Mouse (Mus musculus): ENCODE measurements around the gene Zfp275. TPM values are rescaled to one million over a fixed set of nuclear protein-coding genes. Genes with fewer than 3 reads are reported as not detected.
"Not testable (repeated sequence)": the region's sequence is repeated elsewhere in the genome, so short reads cannot be mapped to it uniquely, and the experiment has no call there.

Gene Zfp275
- total RNA-seq (2021) = 10 to 100 TPM; 24.3 to 26.3 TPM
- long read RNA-seq, experiment 1, partial matches to known transcripts = 0 of 12 reads
- long read RNA-seq, experiment 1, other reads (novel, unspliced or antisense) = 12 of 12 reads
- long read RNA-seq, experiment 2, partial matches to known transcripts = 0 of 6 reads
- long read RNA-seq, experiment 2, other reads (novel, unspliced or antisense) = 6 of 6 reads

- peak; percentile 63 to 77 for DNase-seq (ENCODE audit: low spot score in 2 of 2)
Observed at GRCm38 (mm10) chrX:73342483-73342895, at the start of gene Zfp275. TSS of gene Zfp275 (plus strand) at chrX:73342621.

DNA sequence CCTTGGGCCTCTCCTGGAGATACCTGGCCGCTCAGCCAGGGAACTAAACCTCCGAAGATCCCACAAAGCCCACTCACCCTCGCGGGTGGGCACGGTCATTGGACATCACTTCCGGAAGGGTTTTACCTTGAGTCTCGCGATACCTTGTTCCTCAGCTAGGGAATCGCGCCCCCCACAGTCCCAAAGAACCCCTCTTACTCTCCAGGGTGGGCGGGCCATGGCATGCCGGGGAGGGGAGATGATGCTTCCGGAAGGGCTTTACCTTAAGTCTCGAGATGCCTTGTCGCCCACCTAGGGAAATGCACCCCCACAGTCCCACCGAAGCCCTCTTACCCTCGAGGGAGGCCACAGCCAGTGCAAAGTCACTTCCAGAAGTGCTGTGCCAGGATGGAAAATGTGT is 49.5 kb upstream of the Zfp275 start, which contains the start of the genes Xlr5a and Xlr5c:
TSS of gene Xlr5a (minus strand) at position 101 of the 400 bp plus-strand sequence.
TSS of gene Xlr5c (minus strand) at position 101 of the 400 bp plus-strand sequence.
- DNase-seq (ENCODE audit: low spot score in 2 of 2) = not testable (repeated sequence)

- not testable (repeated sequence) for DNase-seq (ENCODE audit: low spot score in 2 of 2)
Observed at GRCm38 (mm10) chrX:73295745-73296144, 46.7 kb upstream of the Zfp275 start.

- DNase-seq (ENCODE audit: low spot score in 2 of 2) = peak in 1 of 2 experiments; percentile 10
Observed at GRCm38 (mm10) chrX:73312522-73312921, 29.9 kb upstream of the Zfp275 start.

DNA sequence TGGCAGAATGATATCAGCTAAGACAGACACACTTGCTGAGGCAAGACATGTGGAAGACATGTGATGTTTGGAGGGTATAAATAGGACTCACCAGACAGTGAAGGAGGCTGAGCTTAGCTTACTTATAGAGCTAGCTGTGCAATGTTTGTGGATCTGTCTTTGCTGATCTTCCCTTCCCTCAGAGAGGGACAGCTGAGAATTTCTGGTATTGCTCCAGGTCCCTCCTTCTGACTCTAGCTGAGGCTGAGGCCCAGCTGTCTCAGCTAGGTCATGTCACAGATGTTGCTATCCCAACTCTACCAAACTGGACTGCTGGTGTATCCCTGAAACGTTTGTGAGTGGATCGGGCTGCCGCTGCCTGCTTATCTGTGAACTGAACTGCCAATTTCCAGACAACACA is 21.4 kb upstream of the Zfp275 start:
- peak in 1 of 2 experiments; percentile 7 for DNase-seq (ENCODE audit: low spot score in 2 of 2)

GRCm38 (mm10) chrX:73327215-73327614 is 15.2 kb upstream of the Zfp275 start:
- no peak for DNase-seq (ENCODE audit: low spot score in 2 of 2)

- no peak for DNase-seq (ENCODE audit: low spot score in 2 of 2)
Observed at GRCm38 (mm10) chrX:73333548-73333947, 8.9 kb upstream of the Zfp275 start.

- DNase-seq (ENCODE audit: low spot score in 2 of 2) = no peak
Observed at GRCm38 (mm10) chrX:73336740-73337139, 5.7 kb upstream of the Zfp275 start, which contains the start of gene Gm45015. TSS of gene Gm45015 (minus strand) at chrX:73336840.

- DNase-seq (ENCODE audit: low spot score in 2 of 2) = no peak
Observed at GRCm38 (mm10) chrX:73341473-73341872, 948 bp upstream of the Zfp275 start.

GRCm38 (mm10) chrX:73342068-73342467 is 353 bp upstream of the Zfp275 start:
- DNase-seq (ENCODE audit: low spot score in 2 of 2) = no peak

DNA sequence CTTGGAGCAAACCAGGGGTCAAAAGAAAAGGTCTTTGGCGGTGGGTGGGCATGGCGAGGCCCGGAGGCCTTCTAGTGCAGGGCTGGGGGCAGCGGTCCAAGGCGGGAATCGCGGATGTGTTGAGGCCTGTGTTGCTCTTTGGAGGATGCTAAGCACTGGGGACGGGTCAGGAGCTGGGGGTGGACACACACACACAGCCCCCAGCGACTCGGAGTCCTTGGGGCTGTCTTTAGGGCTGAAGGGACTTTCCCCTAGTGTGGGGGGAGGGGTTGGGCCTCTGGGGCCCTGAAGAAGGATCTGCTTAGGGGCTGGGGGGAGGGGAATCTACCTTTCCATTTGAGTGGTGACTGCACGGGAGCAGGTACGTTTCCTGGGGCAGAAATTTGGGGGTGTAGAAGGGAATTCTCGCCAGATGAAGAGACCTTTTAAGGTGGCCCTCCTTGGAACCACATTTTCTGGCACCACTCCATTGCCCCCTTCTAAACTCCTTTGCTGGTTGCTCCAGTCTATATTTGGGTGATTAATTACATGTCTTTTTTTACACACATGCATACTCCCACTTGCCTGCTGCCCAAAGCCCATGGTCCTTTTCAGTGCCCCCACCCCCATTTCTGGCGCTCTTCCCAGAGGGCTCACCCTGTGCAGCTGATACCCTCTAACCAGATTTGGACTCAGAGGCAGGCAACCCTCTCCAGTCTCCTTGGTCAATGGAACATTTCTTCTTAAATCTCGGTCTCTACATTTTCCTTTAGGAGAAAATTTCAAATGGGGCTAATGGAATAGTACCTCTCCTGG is 717 bp downstream of the Zfp275 start:
- peak in 1 of 2 experiments; percentile 33 for DNase-seq (ENCODE audit: low spot score in 2 of 2)

DNA sequence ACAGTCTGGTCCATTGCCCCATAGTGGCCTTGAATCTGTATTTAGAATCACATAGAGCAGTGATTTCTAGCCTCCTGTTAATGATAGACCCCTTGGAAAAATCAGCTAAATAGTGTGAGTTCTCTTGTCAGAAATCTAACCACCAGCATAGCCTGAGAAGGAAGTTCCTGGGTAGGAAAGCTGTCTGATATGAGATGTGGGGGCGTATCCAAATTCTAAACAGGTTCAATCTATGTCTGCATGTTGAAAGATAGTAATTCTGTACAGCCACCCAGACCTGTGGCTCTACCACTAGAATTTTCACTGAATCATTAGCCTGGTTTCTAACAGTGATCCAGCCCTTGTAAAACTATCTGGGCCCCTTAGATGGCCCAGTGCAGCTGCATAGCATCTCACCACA is 1.4 kb downstream of the Zfp275 start:
- DNase-seq (ENCODE audit: low spot score in 2 of 2) = no peak

DNA sequence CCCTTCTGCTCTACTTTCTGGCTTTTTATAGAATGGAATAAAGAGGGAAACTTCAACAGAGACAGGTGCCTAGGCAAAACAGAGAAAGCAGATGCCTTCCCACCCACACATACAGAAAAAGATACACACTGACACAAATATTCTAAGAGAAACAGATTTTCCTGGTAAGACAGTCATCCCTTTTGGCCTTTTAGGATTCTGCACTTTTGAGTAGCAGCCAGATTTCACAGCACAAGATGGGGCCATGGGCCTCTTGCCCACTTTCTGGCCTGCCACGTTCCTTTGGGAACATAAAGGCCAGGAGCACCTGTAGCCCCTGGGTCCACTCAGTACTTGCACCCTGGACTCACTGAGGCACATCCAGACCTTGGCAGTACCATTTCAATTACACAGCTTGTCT is 1.9 kb downstream of the Zfp275 start:
- no peak for DNase-seq (ENCODE audit: low spot score in 2 of 2)

DNA sequence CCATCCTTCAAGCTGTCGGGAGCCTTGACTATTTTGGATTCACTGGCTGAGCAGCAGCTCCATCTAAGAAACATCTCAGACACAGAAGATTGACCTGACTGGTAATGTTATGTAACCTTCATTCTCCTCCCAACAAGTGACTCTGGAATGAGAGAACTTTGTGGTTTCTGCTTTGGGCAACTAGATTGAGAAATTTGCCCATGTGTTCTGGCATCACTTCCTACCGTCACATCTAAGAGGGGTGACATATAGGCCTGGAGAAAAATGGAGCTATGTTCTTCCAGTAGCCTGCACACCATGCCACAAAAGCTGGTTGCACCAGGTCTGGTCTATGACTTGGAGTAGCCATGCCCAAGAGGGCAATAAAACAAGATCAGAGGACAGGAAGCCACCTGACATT is 13.7 kb downstream of the Zfp275 start:
- DNase-seq (ENCODE audit: low spot score in 2 of 2) = no peak

DNA sequence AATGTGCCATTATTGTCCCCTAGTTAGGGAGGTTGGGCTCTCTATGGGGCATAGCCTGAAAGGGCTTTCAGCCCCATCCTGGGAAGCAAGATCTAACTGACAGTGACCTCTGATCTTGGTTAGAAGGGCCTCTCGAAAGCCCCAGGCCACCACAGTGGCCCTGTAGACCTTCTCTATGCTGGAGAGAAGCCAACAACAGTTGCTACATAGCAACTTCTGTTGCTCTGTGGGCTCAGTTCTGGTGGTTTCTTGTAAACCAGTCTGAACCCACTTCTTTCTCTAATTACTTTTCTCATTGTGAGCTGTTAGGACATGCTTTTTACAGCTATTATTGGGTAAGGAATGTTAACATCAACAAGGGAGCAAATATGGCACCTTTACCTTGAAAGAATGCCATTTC is 14.3 kb downstream of the Zfp275 start:
- DNase-seq (ENCODE audit: low spot score in 2 of 2) = no peak

GRCm38 (mm10) chrX:73363291-73363690 is 20.9 kb downstream of the Zfp275 start:
- no peak for DNase-seq (ENCODE audit: low spot score in 2 of 2)

DNA sequence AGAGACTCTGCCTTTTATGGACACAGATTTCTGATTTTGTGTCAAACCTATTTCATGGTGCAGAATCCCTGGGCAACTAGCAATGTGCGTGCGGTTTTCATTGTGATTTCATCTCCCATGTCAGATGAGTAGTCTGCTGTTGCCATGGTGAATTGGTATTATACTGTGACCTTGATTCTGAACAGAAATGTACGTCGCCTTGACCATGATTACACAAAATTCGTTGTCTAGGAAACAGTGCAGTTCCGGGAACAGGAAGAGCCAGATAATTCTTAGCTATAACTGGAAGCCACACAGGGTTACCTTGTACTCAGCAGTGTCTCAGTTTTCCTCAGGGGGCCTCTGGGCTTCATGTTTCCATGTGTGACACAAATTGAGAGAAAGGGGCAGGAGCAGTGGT is 42.0 kb downstream of the Zfp275 start:
- DNase-seq (ENCODE audit: low spot score in 2 of 2) = no peak

DNA sequence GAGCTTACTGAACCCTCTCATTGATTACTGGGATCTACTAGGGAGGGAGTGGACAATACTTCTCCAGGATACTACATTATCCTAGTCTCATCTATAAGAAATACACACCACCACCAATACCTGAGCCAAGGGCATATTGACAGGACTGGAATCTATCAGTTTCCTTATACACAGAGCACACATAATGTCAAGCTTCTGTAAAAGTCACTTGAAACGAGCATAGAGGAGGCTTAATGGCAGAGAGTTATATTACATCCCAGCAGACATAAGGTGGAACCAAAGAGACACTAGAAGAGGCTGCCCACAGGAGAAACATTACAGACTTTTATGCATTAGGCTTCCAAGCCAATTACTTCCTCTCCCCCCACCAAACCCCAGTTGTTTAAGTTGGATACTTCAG is 42.5 kb downstream of the Zfp275 start:
- DNase-seq (ENCODE audit: low spot score in 2 of 2) = no peak

GRCm38 (mm10) chrX:73391481-73391880 is 49.1 kb downstream of the Zfp275 start:
- DNase-seq (ENCODE audit: low spot score in 2 of 2) = no peak

DNA sequence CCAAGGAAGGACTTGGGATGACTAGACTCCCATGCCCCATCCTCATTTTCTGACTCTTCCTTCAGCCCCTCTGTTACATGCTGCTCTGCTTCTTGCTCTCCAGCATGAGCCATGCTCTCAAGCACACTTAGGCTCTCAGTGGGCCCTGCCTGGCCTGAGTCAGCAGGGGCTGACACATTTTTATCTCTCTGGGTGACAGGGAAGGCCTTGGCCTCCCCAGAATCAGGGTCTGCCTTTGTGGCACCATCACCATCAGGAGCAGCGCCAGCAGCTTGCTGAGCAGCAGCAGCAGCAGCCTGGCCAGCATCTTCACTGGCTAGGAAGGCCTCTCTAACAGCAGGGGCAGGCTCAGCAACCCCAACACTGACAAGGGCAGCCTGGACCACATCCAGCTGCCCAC is 54.0 kb downstream of the Zfp275 start:
- no peak for DNase-seq (ENCODE audit: low spot score in 2 of 2)

DNA sequence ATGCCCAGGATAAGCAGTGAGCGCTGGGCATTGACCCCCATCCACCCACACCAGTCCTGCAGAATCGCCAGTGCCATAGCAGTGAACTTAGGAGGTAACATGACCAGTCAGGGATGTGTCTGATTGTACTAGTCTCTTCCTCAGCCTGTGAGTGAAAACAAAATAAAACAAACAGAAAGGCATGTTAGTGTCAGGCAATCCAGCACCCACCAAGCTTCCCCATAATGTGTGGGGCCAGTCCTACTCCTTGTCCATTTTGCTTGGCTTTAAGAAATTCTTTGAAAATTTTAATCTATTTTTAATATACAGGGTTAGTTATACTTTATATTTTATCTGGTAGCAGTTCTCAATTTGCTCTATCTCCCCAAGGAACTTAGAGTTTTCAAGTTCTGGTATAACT is 56.2 kb downstream of the Zfp275 start, which contains the start of gene Gm18336:
TSS of gene Gm18336 (minus strand) at position 101 of the 400 bp plus-strand sequence.
- DNase-seq (ENCODE audit: low spot score in 2 of 2) = not testable (repeated sequence)

- no peak for DNase-seq (ENCODE audit: low spot score in 2 of 2)
Observed at GRCm38 (mm10) chrX:73400951-73401350, 58.5 kb downstream of the Zfp275 start.
